In genomic region chr15:100081478-100081998, GRCm38 (mm10) we compare ENCODE assay signal across 9 mouse cellular contexts. TPM values are rescaled to one million over a fixed set of nuclear protein-coding genes. Genes with fewer than 3 reads are reported as not detected.
A peak's percentile ranks its signal among the peaks of the same experiment; 100 is the strongest.
DNase-seq lines count a peak whose midpoint lies in the region; ATAC-seq and TF ChIP-seq lines count a peak whose summit lies in the region.
"Had no signal": no experiment of that assay in that cellular context is flagged by ENCODE, and none has a peak within 500 bp of the region (broad histone marks: within the 10 kb centered on the region; RNA-seq: fewer than 3 reads in every experiment).

No protein-coding gene starts in this region.

- TF ChIP-seq POLR2A in thymus, adult 2 months (IDR thresholded peaks at IDR 0.05; ENCODE audit: control insufficient read depth, extremely low read depth, insufficient read depth, low read length, poor library complexity), result no peak

- H3K27ac ChIP-seq in intestine, embryonic 15.5 days, result peak overlapping the region; percentile 0; the same call in 1 of the 2 replicates
- no peak overlapping the region for H3K27ac ChIP-seq in intestine, postnatal 0 days (ENCODE audit: low read depth, low read length)
- peak overlapping the region; percentile 76 for H3K27ac ChIP-seq in embryonic facial prominence, embryonic 14.5 days (replicated peaks; ENCODE audit: low read depth, low read length)
- 0 out of 2 replicates have a peak overlapping the region, but pooled peaks have one; percentile 25 for H3K27ac ChIP-seq in midbrain, embryonic 12.5 days (replicated peaks)
- H3K27ac ChIP-seq in thymus, adult 2 months (ENCODE audit: control insufficient read depth, insufficient read depth, low read length), result no peak overlapping the region

- no peak overlapping the region for H3K9ac ChIP-seq in intestine, embryonic 15.5 days
- no peak overlapping the region for H3K9ac ChIP-seq in intestine, postnatal 0 days (ENCODE audit: low read depth, low read length)
- H3K9ac ChIP-seq in embryonic facial prominence, embryonic 14.5 days (ENCODE audit: low read depth, low read length), result peak overlapping the region; percentile 34; the same call in 1 of the 2 replicates
- H3K9ac ChIP-seq in midbrain, embryonic 12.5 days (replicated peaks), result peak overlapping the region; percentile 20; the same call in 1 of the 2 replicates
- H3K9ac ChIP-seq: lung, embryonic 14.5 days had no signal

- H3K36me3 ChIP-seq in intestine, embryonic 15.5 days, result no peaks in the 10 kb centered on the region
- H3K36me3 ChIP-seq in intestine, postnatal 0 days (ENCODE audit: control insufficient read depth, insufficient read depth), result no peaks in the 10 kb centered on the region; the same call in 1 of the 2 replicates
- H3K36me3 ChIP-seq in embryonic facial prominence, embryonic 14.5 days (ENCODE audit: control insufficient read depth, insufficient read depth, low read length), result no peaks in the 10 kb centered on the region
- no peaks in the 10 kb centered on the region for H3K36me3 ChIP-seq in midbrain, embryonic 12.5 days
- H3K36me3 ChIP-seq in thymus, adult 2 months (ENCODE audit: control insufficient read depth, insufficient read depth, low read length), result no peaks in the 10 kb centered on the region

- H3K27me3 ChIP-seq in intestine, embryonic 15.5 days (replicated peaks), result no peaks in the 10 kb centered on the region
- H3K27me3 ChIP-seq in intestine, postnatal 0 days (replicated peaks; ENCODE audit: control insufficient read depth, insufficient read depth, low read length), result no peaks in the 10 kb centered on the region
- H3K27me3 ChIP-seq in embryonic facial prominence, embryonic 14.5 days (replicated peaks; ENCODE audit: control insufficient read depth, insufficient read depth, low read length), result no peaks in the 10 kb centered on the region
- H3K27me3 ChIP-seq in midbrain, embryonic 12.5 days, result no peaks in the 10 kb centered on the region
- H3K27me3 ChIP-seq in thymus, adult 2 months (ENCODE audit: control insufficient read depth, insufficient read depth, low read length), result no peaks in the 10 kb centered on the region

- no peak overlapping the region for H3K4me3 ChIP-seq in intestine, embryonic 15.5 days (replicated peaks)
- no peak overlapping the region for H3K4me3 ChIP-seq in intestine, postnatal 0 days (ENCODE audit: low read depth, low read length)
- no peak overlapping the region for H3K4me3 ChIP-seq in embryonic facial prominence, embryonic 14.5 days (ENCODE audit: low read depth, low read length)
- H3K4me3 ChIP-seq in midbrain, embryonic 12.5 days, result no peak overlapping the region
- H3K4me3 ChIP-seq in thymus, adult 2 months (ENCODE audit: control insufficient read depth, insufficient read depth, low read length), result no peak overlapping the region

- TF ChIP-seq CTCF in intestine, postnatal 0 days (IDR thresholded peaks at IDR 0.05; ENCODE audit: low read depth), result no peak
- TF ChIP-seq CTCF in thymus, adult 2 months (IDR thresholded peaks at IDR 0.05; ENCODE audit: borderline replicate concordance, control insufficient read depth, extremely low read depth, insufficient read depth, low read length, poor library complexity), result no peak

- 85% methylated on average over 6 of the region's 6 CpGs for WGBS in intestine, embryonic 15.5 days
- 79% methylated on average over 6 of the region's 6 CpGs for WGBS in intestine, postnatal 0 days
- WGBS in embryonic facial prominence, embryonic 14.5 days, result 67% methylated on average over 6 of the region's 6 CpGs
- 61% methylated on average over 6 of the region's 6 CpGs for WGBS in midbrain, embryonic 12.5 days
- 90% methylated on average over 6 of the region's 6 CpGs for WGBS in thymus, adult 2 months

- ATAC-seq in intestine, embryonic 15.5 days, result no peak
- ATAC-seq in intestine, postnatal 0 days, result no peak
- ATAC-seq in embryonic facial prominence, embryonic 14.5 days (ENCODE audit: low read depth), result no peak
- ATAC-seq in midbrain, embryonic 12.5 days (ENCODE audit: low FRiP score, low read depth), result no peak

- peak; percentile 62 for DNase-seq in brain, adult 2 months (ENCODE audit: low read depth, low spot score)
- DNase-seq in embryonic facial prominence, embryonic 14.5 days (ENCODE audit: low spot score), result no peak
- no peak for DNase-seq in adrenal gland, postnatal 10 days
- DNase-seq in thymus, adult 2 months, result no peak
- DNase-seq: kidney, adult 18-20 months had no signal

- H3K4me1 ChIP-seq in intestine, embryonic 15.5 days (replicated peaks), result peaks cover 12% of the 10 kb centered on the region
- H3K4me1 ChIP-seq in intestine, postnatal 0 days (replicated peaks; ENCODE audit: control insufficient read depth, insufficient read depth, low read length), result peaks cover 3% of the 10 kb centered on the region; the same call in 1 of the 2 replicates
- peaks cover 18% of the 10 kb centered on the region for H3K4me1 ChIP-seq in embryonic facial prominence, embryonic 14.5 days (ENCODE audit: control insufficient read depth, insufficient read depth, low read length)
- H3K4me1 ChIP-seq in midbrain, embryonic 12.5 days, result peaks cover 23% of the 10 kb centered on the region
- H3K4me1 ChIP-seq in thymus, adult 2 months (replicated peaks; ENCODE audit: control insufficient read depth, insufficient read depth, low read length), result peaks cover 11% of the 10 kb centered on the region; the same call in 1 of the 2 replicates

- H3K9me3 ChIP-seq in intestine, embryonic 15.5 days, result no peaks in the 10 kb centered on the region
- no peaks in the 10 kb centered on the region for H3K9me3 ChIP-seq in intestine, postnatal 0 days (ENCODE audit: control insufficient read depth)
- no peaks in the 10 kb centered on the region for H3K9me3 ChIP-seq in embryonic facial prominence, embryonic 14.5 days (ENCODE audit: control insufficient read depth, low read length)
- H3K9me3 ChIP-seq in midbrain, embryonic 12.5 days, result no peaks in the 10 kb centered on the region

- no peak overlapping the region for H3K4me2 ChIP-seq in intestine, embryonic 15.5 days (replicated peaks)
- no peak overlapping the region for H3K4me2 ChIP-seq in intestine, postnatal 0 days (replicated peaks; ENCODE audit: low read depth)
- no peak overlapping the region for H3K4me2 ChIP-seq in embryonic facial prominence, embryonic 14.5 days (ENCODE audit: low read depth, low read length)
- no peak overlapping the region for H3K4me2 ChIP-seq in midbrain, embryonic 12.5 days (replicated peaks)
- H3K4me2 ChIP-seq: lung, embryonic 14.5 days had no signal

RNA-seq across cellular contexts. Expression of gene Dip2b, which starts 43.1 kb away (rescaled TPM):
- 7.6 and 8.1 TPM in 2 replicates for polyA plus RNA-seq in intestine, embryonic 15.5 days (2015; fragmentation: Nextera tagmentation; extraction: Ambion mirVana)
- polyA plus RNA-seq in intestine, postnatal 0 days (2015; fragmentation: Nextera tagmentation; extraction: Ambion mirVana), result 4.9 and 5.0 TPM in 2 replicates
- polyA plus RNA-seq in embryonic facial prominence, embryonic 14.5 days (2014; fragmentation: Nextera tagmentation; extraction: Ambion mirVana), result 14.9 and 15.3 TPM in 2 replicates
- 26.6 and 28.4 TPM in 2 replicates for polyA plus RNA-seq in midbrain, embryonic 12.5 days (2016; fragmentation: Nextera tagmentation; extraction: Ambion mirVana)
- 10 to 100 TPM; 19.0 to 24.5 TPM for total RNA-seq in adrenal gland, postnatal 10 days (2021)
- 18.1 and 22.2 TPM in 2 replicates for polyA plus RNA-seq in thymus, adult 2 months (2012; rRNA removed)

Comparison
In these comparisons a context has a peak if more than half of its experiments do, and no peak if none do; other contexts are left out.
1. H3K27ac ChIP-seq: peak in intestine, embryonic 15.5 days (single experiment), embryonic facial prominence, embryonic 14.5 days (single experiment) and midbrain, embryonic 12.5 days (single experiment); none in intestine, postnatal 0 days (single experiment) and thymus, adult 2 months (single experiment).
2. H3K9ac ChIP-seq: peak in embryonic facial prominence, embryonic 14.5 days (single experiment) and midbrain, embryonic 12.5 days (single experiment); none in intestine, embryonic 15.5 days (single experiment) and intestine, postnatal 0 days (single experiment).